Comparison of ENCODE assay signal across 10 mouse cellular contexts in genomic region chr11:17107359-17107758, GRCm38 (mm10).
"Had no signal": no experiment of that assay in that cellular context is flagged by ENCODE, and none has a peak within 500 bp of the region (broad histone marks: within the 10 kb centered on the region; RNA-seq: fewer than 3 reads in every experiment).

No protein-coding gene starts in this region.

- DNase-seq: lung, adult 18-20 months; retina, postnatal 1 day; thymus, postnatal 14 days had no signal

- H3K27me3 ChIP-seq: limb, embryonic 13.5 days; midbrain, embryonic 12.5 days; neural tube, embryonic 13.5 days had no signal

- H3K27ac ChIP-seq: kidney, postnatal 0 days; limb, embryonic 13.5 days; liver, embryonic 14.5 days; midbrain, embryonic 12.5 days; neural tube, embryonic 13.5 days had no signal

- ATAC-seq: intestine, embryonic 16.5 days; midbrain, embryonic 16.5 days had no signal

- H3K36me3 ChIP-seq: limb, embryonic 13.5 days; midbrain, embryonic 12.5 days; neural tube, embryonic 13.5 days had no signal

- H3K4me1 ChIP-seq: limb, embryonic 13.5 days; midbrain, embryonic 12.5 days; neural tube, embryonic 13.5 days had no signal

- H3K4me3 ChIP-seq: limb, embryonic 13.5 days; midbrain, embryonic 12.5 days; neural tube, embryonic 13.5 days had no signal
